Mouse (Mus musculus): ENCODE data around the gene Cuedc1.

DNA sequence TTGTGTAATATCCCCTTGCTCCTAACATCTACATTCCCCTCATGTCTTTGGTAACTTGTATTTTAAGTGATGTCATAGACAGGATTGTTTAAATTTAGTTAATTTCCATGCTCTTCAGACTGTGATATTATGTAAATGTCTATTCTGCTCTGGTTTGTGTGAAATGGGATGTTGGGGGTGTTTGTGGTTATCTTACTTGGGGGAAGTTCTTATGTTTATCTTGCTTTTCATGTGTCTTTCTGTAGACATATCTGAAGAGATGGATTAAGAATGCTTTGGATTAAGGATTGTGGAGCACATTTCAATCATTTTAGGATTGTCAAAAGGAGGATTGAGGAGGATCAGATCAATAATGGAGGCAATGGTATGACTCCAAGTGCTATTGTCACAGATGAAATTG, 48.1 kb upstream of the Cuedc1 start:
- TF ChIP-seq EP300 (IDR thresholded peaks at IDR 0.05; ENCODE audit: low read depth) (no peak), CTCF (IDR thresholded peaks at IDR 0.05; ENCODE audit: low read depth) (no peak)
